ENCODE assay signal across 14 mouse cellular contexts in the genomic region with DNA sequence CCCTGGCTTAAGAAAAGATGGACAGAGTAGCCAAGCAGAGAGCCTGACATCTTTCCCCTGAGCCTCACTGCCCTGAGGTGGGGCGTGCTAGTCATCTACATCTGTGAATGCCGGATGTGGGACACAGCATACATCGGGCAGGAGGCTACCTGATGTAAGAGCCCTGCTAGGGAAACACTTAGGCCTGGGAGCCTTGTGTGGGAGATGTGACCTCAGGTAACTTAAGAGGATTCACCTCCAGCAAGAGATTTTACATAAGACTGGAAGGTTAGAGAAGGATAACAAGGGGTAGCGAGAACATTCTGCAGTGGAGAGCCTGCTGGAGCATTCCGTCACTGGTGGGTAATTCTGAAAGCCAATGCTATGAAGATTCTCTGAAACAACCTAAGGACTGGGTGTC.
A peak's percentile ranks its signal among the peaks of the same experiment; 100 is the strongest.
DNase-seq lines count a peak whose midpoint lies in the region; ATAC-seq and TF ChIP-seq lines count a peak whose summit lies in the region.
"Had no signal": no experiment of that assay in that cellular context is flagged by ENCODE, and none has a peak within 500 bp of the region (broad histone marks: within the 10 kb centered on the region; RNA-seq: fewer than 3 reads in every experiment).

No protein-coding gene starts in this region.

- no peak for TF ChIP-seq POLR2A in olfactory bulb, adult 2 months (IDR thresholded peaks at IDR 0.05; ENCODE audit: insufficient read depth, low read depth, low read length)

- WGBS in lung, embryonic 15.5 days: 74% methylated on average over 5 of the region's 5 CpGs
- WGBS in forebrain, embryonic 15.5 days: 33% methylated on average over 5 of the region's 5 CpGs
- WGBS in limb, embryonic 13.5 days: 66% methylated on average over 5 of the region's 5 CpGs
- 73% methylated on average over 5 of the region's 5 CpGs for WGBS in olfactory bulb, adult 2 months

- DNase-seq in lung, postnatal 10 days: no peak
- no peak for DNase-seq in liver
- DNase-seq in ovary, postnatal 14 days (ENCODE audit: low spot score): no peak
- DNase-seq: cerebellum, adult 9-10 months; gastrocnemius, postnatal 36 days had no signal

- H3K4me3 ChIP-seq in lung, embryonic 15.5 days: no peak overlapping the region
- no peak overlapping the region for H3K4me3 ChIP-seq in forebrain, embryonic 15.5 days
- H3K4me3 ChIP-seq in limb, embryonic 13.5 days: no peak overlapping the region
- H3K4me3 ChIP-seq in olfactory bulb, adult 2 months (ENCODE audit: insufficient read depth, low read depth, low read length): no peak overlapping the region
- H3K4me3 ChIP-seq: liver, embryonic 15.5 days had no signal

- no peaks in the 10 kb centered on the region for H3K9me3 ChIP-seq in lung, embryonic 15.5 days
- H3K9me3 ChIP-seq in forebrain, embryonic 15.5 days: no peaks in the 10 kb centered on the region
- H3K9me3 ChIP-seq in limb, embryonic 13.5 days: no peaks in the 10 kb centered on the region
- H3K9me3 ChIP-seq: liver, embryonic 15.5 days had no signal

- no peak for ATAC-seq in lung, embryonic 15.5 days (ENCODE audit: borderline replicate concordance, extremely low read depth, low FRiP score, low TSS enrichment)
- no peak for ATAC-seq in forebrain, embryonic 15.5 days (replicated peaks)
- ATAC-seq in limb, embryonic 13.5 days (ENCODE audit: low FRiP score, low read depth): no peak
- no peak for ATAC-seq in frontal cortex, adult (ENCODE audit: low TSS enrichment)
- ATAC-seq: CD4-positive, CD25-positive, alpha-beta regulatory T cell, adult 4 months; Patski had no signal

- H3K4me1 ChIP-seq in lung, embryonic 15.5 days: peaks cover 37% of the 10 kb centered on the region
- peaks cover 29% of the 10 kb centered on the region for H3K4me1 ChIP-seq in forebrain, embryonic 15.5 days
- H3K4me1 ChIP-seq in limb, embryonic 13.5 days: peaks cover 40% of the 10 kb centered on the region
- peaks cover 8% of the 10 kb centered on the region for H3K4me1 ChIP-seq in olfactory bulb, adult 2 months (ENCODE audit: control insufficient read depth, insufficient read depth, low read length)

- H3K27ac ChIP-seq in lung, embryonic 15.5 days: peak overlapping the region; percentile 4; the same call in 1 of the 2 replicates
- H3K27ac ChIP-seq in forebrain, embryonic 15.5 days (replicated peaks): peak overlapping the region; percentile 87
- H3K27ac ChIP-seq in limb, embryonic 13.5 days: peak overlapping the region; percentile 49; the same call in 1 of the 2 replicates
- 0 out of 2 replicates have a peak overlapping the region, but pooled peaks have one; percentile 6 for H3K27ac ChIP-seq in olfactory bulb, adult 2 months (ENCODE audit: insufficient read depth, low read depth, low read length)
- H3K27ac ChIP-seq: kidney, postnatal 0 days; liver, embryonic 15.5 days had no signal

- no peak overlapping the region for H3K9ac ChIP-seq in lung, embryonic 15.5 days
- H3K9ac ChIP-seq in forebrain, embryonic 15.5 days (replicated peaks): no peak overlapping the region; the same call in 1 of the 2 replicates
- peak overlapping the region; percentile 25; the same call in 1 of the 2 replicates for H3K9ac ChIP-seq in limb, embryonic 13.5 days
- H3K9ac ChIP-seq: liver, embryonic 15.5 days had no signal

- H3K27me3 ChIP-seq in lung, embryonic 15.5 days: no peaks in the 10 kb centered on the region
- no peaks in the 10 kb centered on the region for H3K27me3 ChIP-seq in forebrain, embryonic 15.5 days
- no peaks in the 10 kb centered on the region for H3K27me3 ChIP-seq in limb, embryonic 13.5 days
- H3K27me3 ChIP-seq: liver, embryonic 15.5 days; Patski had no signal

- peaks cover 2% of the 10 kb centered on the region; the same call in 1 of the 2 replicates for H3K36me3 ChIP-seq in lung, embryonic 15.5 days
- H3K36me3 ChIP-seq in forebrain, embryonic 15.5 days: no peaks in the 10 kb centered on the region
- peaks cover 34% of the 10 kb centered on the region for H3K36me3 ChIP-seq in limb, embryonic 13.5 days

- H3K4me2 ChIP-seq in lung, embryonic 15.5 days: no peak overlapping the region
- H3K4me2 ChIP-seq in forebrain, embryonic 15.5 days (replicated peaks): peak overlapping the region; percentile 18; the same call in 1 of the 2 replicates
- H3K4me2 ChIP-seq in limb, embryonic 13.5 days (replicated peaks): no peak overlapping the region
- H3K4me2 ChIP-seq: liver, embryonic 15.5 days had no signal

- TF ChIP-seq CTCF in olfactory bulb, adult 2 months (IDR thresholded peaks at IDR 0.05; ENCODE audit: insufficient read depth, low read depth, low read length): no peak

Comparison
In these comparisons a context has a peak if more than half of its experiments do, and no peak if none do; other contexts are left out.
1. H3K27ac ChIP-seq: peak in every context shown above with its lines; median percentile 87 in forebrain, embryonic 15.5 days; 49 in limb, embryonic 13.5 days; 6 in olfactory bulb, adult 2 months; 4 in lung, embryonic 15.5 days.